Mouse (Mus musculus): ENCODE results near the gene Arl2.
A peak's percentile ranks its signal among the peaks of the same experiment; 100 is the strongest.

The Arl2 gene

GRCm38 (mm10) chr19:6141394-6141749, at the start of gene Arl2:
Gene Arl2, minus strand, starts transcription at chr19:6141548.
- peak; percentile 87 for DNase-seq

GRCm38 (mm10) chr19:6184131-6184530, 42.8 kb upstream of the Arl2 start, which contains the start of gene Majin:
Gene Majin, plus strand, starts transcription at chr19:6184388.
- DNase-seq: no peak

GRCm38 (mm10) chr19:6182534-6182933, 41.2 kb upstream of the Arl2 start:
- no peak for DNase-seq

- no peak for DNase-seq
These were observed 40.3 kb upstream of the Arl2 start for GRCm38 (mm10) chr19:6181629-6182028.

DNA sequence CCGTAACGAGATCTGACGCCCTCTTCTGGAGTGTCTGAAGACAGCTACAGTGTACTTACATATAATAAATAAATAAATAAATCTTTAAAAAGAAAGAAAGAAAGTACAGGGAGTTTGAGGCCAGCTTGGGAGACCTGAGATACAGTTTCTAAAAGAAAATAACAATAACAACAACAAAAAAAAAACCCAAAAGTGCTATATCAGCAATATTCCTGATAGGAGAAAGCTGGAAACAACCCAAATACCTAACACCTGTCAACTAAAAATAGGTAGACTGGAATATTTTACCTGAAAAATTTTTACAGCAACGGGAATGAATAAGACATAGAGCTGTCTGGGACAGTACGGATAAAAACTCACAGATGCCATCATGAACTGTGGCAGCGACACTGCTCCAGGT, 37.4 kb upstream of the Arl2 start:
- DNase-seq: no peak

DNA sequence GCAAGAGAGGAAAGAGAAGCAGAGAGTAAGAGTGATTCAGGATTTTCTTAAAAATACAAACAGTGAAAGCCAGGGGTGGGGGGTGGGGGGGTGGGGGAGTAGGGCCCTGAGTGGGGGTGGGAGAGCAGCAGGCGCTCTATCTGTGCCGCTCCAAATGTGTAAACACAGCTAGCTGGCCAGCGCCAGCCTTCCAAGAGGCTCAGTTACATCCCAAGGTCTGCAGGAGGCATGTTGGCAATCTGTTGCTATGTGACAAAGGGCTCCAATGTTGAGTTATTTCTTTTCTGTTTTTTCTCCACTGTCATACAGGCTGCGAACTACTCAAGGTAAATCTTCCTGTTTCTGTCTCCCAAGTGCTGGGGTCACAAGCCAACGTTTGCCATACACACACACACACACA, 33.4 kb upstream of the Arl2 start:
- no peak for DNase-seq

- no peak for DNase-seq
These were observed 29.9 kb upstream of the Arl2 start for GRCm38 (mm10) chr19:6171215-6171614.

DNA sequence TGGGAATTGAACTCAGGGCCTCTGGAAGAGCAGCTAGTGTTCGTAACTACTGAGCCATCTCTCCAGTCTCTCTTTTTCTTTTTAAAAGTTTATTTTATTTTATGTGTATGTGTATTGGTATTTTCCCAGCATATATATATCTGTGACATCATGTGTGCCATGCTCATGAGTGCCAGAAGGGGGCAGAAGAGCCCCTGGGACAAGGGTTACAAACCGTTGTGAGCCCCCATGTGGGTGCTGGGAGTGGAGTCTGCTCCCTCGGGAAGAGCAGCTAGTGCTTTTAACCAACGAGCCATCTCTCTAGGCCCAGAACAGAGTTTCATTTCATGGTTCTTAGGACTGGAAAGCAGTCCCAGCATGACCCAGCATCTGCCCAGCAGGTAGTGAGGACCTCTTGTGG, 25.4 kb upstream of the Arl2 start:
- DNase-seq: no peak

- DNase-seq: no peak
These were observed 22.7 kb upstream of the Arl2 start for GRCm38 (mm10) chr19:6163872-6164547.

DNA sequence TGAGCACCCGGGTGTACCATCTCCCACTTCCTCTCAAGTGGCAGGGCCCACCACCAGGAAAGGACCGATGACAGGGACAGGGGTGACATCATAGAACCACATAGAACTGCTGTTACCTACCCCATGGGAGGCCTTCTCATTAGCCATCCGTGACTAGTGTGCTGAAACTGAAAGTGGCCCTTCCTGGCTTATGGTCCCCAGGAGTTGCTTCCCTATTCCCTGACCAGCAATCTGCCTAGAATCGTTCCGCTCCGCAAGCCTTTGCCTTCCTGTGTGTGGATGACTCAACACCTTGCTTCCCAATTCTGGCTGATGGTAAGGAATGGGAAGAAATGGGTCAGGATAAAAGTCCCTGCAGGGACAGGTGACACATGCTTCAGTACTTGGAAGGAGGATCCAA, 15.9 kb upstream of the Arl2 start:
- DNase-seq: no peak

DNA sequence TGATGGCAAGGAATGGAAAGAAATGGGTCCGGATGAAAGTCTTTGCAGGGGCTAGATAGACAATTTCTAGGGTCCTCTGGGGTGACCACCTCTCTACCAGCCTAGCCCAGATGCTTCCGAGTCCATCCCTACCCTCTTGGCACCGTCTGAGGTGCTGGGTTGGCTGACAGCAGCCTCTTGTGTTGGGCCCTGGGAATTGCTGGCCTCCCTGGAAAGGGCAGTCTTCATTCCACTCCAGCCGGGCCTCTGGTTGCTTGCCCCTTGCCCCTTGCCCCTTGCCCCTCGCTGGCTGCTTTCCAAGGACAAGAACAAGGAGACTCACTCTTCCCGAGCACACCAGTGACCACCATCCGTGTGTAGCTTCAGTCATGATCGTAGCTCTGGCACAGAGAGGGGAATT, 15.0 kb upstream of the Arl2 start:
- DNase-seq: no peak

DNA sequence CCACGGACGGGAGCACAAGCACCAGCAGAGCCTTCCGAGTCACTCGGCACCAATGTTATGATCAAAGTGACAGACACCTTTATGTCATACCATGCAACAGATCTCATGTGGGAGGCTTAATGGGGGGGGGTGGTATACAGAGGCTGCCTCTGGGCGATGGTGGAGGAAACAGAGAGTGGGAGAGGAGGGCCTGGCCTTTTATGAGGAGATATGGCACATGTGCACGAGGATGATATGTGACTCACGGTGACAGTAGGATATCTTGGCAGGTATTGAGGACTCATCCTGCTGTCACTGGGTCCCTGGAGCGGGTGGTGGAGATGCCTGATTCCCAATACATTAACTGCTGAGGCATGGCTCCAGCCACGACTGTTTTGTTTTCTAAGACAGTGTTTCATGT, 13.8 kb upstream of the Arl2 start:
- DNase-seq: no peak

DNA sequence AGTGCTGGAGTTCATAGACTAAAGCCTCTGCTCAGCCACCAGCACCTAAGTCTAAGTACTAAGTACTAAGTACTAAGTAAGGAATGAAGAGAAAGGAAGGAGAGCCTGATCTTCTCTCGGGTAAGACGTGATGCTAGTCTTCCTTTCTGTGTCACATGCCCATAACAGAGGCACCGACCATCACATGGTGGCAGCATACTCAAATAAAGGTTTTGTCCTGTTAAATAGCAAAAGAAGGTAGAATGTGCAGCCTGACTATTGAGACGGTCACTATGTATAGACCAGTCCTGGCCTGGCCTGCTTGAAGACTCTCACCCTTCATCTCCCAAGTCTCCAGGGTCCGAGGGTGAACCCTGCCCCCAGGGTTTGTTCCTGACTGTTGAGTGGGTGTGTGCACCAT, 3.5 kb upstream of the Arl2 start:
- no peak for DNase-seq

DNA sequence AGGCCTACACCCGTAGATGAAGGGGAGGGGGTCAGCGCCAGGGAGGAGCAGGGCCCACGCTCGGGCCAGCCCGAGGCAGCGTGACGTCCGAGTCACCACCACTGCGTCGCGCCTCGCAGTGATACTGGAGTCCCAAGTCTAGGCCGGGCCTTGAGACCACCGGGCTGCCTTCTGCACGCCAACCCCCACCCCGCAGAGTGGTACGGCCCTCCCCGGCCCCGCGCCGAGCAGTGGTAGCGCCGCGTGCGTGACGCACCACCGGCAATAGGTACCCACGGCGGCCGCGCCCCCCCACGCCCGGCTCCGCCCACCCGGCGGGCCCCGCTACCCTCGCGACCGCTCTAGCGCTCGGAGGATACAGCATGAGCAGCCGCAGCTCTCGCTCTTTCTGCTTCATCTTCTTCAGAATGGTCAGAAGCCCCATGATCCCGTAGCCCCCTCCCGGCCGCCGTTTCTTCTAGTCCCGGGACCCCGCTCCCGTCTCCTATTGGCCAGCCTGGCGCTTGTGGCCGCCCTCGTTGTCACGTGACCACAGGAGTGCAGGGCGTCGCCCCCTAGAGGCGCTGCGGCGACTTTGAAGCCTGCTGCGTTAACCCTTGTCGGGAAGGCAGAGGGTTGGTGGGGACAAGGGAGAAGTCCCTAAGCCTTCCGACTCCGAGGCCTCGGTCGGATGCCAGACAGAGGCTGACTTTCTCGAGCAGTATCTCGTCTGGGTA, 512 bp downstream of the Arl2 start, which contains the start of gene Batf2:
Gene Batf2 (plus strand): TSS at position 306 of the 716 bp plus-strand sequence.
- DNase-seq: peak; percentile 96

DNA sequence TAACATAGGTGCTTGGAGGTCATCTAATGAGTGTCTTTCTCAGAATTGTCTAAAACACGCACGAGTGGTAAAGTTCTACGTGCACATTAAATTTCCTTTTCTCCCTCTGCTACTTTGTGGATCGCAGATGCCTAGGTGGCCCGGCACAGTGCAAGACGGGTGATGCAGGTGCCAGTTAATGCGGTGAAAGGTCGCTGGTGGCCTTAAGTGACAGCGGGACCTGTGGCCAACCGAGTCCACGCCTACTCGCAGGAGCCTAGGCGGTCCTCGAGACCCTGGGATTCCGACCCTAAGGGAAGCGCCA, 1.0 kb downstream of the Arl2 start:
- DNase-seq: no peak

GRCm38 (mm10) chr19:6139701-6140100, 1.6 kb downstream of the Arl2 start:
- DNase-seq: no peak

- DNase-seq: no peak
These were observed 5.0 kb downstream of the Arl2 start for GRCm38 (mm10) chr19:6136397-6136796.

DNA sequence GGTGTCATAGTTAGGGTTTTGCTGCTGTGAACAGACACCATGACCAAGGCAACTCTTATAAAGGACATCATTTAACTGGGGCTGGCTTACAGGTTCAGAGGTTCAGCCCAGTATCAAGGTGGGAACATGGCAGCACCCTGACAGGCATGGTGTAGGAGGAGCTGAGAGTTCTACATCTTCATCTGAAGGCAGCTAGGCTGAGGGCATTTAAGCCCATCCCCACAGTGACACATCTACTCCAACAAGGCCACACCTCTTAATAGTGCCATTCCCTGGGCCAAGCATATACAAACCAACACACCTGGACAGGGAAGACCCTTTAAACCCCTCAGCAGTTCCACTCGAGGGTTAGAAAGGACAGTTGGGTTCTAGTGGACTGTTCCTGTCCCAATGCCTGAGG, 8.2 kb downstream of the Arl2 start:
- DNase-seq: peak; percentile 57

- DNase-seq: peak; percentile 84
These were observed 9.0 kb downstream of the Arl2 start for GRCm38 (mm10) chr19:6132171-6132827.

- DNase-seq: peak; percentile 59
These were observed 10.8 kb downstream of the Arl2 start for GRCm38 (mm10) chr19:6130414-6131128.

DNA sequence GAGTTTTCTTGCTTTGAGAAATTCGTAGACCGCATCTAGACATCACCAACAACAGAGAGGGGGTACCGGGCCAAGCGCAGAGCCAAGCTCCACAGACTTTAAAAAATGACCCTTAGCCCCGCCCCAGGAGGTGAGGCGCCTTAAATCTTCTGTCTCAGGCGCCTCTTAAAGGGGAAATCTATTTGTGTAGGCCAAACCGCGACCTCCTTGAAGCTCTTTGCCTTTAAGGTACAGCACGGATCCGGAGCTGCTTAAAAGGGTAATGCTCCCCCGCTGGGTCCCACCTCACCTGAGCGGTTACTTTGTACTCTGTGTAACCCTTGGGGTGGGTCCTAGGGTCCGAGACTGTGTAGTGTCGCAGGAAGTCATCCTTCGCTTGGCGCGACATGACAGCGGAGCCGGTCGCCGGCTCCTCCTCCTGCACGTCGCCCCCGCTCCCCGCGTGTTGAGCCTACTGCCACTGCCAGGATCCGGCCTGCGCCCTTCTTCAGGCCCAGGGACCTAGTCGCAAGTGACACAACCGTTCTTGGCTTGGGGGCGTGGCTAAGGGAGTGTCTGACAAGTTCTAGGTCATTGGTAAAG, 13.5 kb downstream of the Arl2 start, which contains the start of gene Snx15:
Gene Snx15 (minus strand): TSS at position 545 of the 582 bp plus-strand sequence.
- peak; percentile 99 for DNase-seq

- no peak for DNase-seq
These were observed 14.4 kb downstream of the Arl2 start for GRCm38 (mm10) chr19:6126789-6127580.

All from liver (tissue).